Mouse (Mus musculus): Measurements from ENCODE around the gene Ifitm10. TPM values are rescaled to one million over a fixed set of nuclear protein-coding genes. Genes with fewer than 3 reads are reported as not detected.
A peak's percentile ranks its signal among the peaks of the same experiment; 100 is the strongest.
"Not testable (repeated sequence)": the region's sequence is repeated elsewhere in the genome, so short reads cannot be mapped to it uniquely, and the experiment has no call there.

The Ifitm10 gene
- polyA plus RNA-seq, 2 experiments: 2.0 to 2.4 TPM

- no peaks in the 10 kb centered on the region for H3K36me3 ChIP-seq (ENCODE audit: control insufficient read depth, insufficient read depth, low read length)
- no peaks in the 10 kb centered on the region for H3K9me3 ChIP-seq (ENCODE audit: control insufficient read depth, low read length)
- ATAC-seq (ENCODE audit: low FRiP score, low read depth): peak; percentile 63; the same call in 1 of the 2 replicates
- peak; percentile 51 for DNase-seq (ENCODE audit: low spot score)
- H3K27ac ChIP-seq (replicated peaks; ENCODE audit: low read depth, low read length): no peak overlapping the region
- H3K4me1 ChIP-seq (ENCODE audit: control insufficient read depth, insufficient read depth, low read length): 0 out of 2 replicates have a peak, but pooled peaks cover 6% of the 10 kb centered on the region
- no peak for TF ChIP-seq POLR2A (IDR thresholded peaks at IDR 0.05; ENCODE audit: borderline replicate concordance, extremely low read depth, insufficient read depth, insufficient read length)
- H3K9ac ChIP-seq (ENCODE audit: low read depth, low read length, severe bottlenecking): no peak overlapping the region
- 37% methylated on average over 6 of the region's 6 CpGs for WGBS
- H3K27me3 ChIP-seq (ENCODE audit: control insufficient read depth, insufficient read depth, low read length): no peaks in the 10 kb centered on the region
- no peak overlapping the region for H3K4me3 ChIP-seq (replicated peaks; ENCODE audit: low read length)
- H3K4me2 ChIP-seq (replicated peaks; ENCODE audit: low read depth, low read length, severe bottlenecking): no peak overlapping the region
These were observed 57.0 kb downstream of the Ifitm10 start for GRCm38 (mm10) chr7:142316558-142316957.

- no peak for DNase-seq (ENCODE audit: low spot score)
- Histone ChIP-seq H3K4me3 (replicated peaks; ENCODE audit: low read length) (no peak overlapping the region), H3K9ac (ENCODE audit: low read depth, low read length, severe bottlenecking) (no peak overlapping the region), H3K27ac (replicated peaks; ENCODE audit: low read depth, low read length) (no peak overlapping the region), H3K4me2 (replicated peaks; ENCODE audit: low read depth, low read length, severe bottlenecking) (no peak overlapping the region), H3K9me3 (ENCODE audit: control insufficient read depth, low read length) (no peaks in the 10 kb centered on the region), H3K4me1 (ENCODE audit: control insufficient read depth, insufficient read depth, low read length) (0 out of 2 replicates have a peak, but pooled peaks cover 6% of the 10 kb centered on the region), H3K27me3 (ENCODE audit: control insufficient read depth, insufficient read depth, low read length) (no peaks in the 10 kb centered on the region), H3K36me3 (ENCODE audit: control insufficient read depth, insufficient read depth, low read length) (no peaks in the 10 kb centered on the region)
- ATAC-seq (ENCODE audit: low FRiP score, low read depth): no peak
- no peak for TF ChIP-seq POLR2A (IDR thresholded peaks at IDR 0.05; ENCODE audit: borderline replicate concordance, extremely low read depth, insufficient read depth, insufficient read length)
- WGBS: 50% methylated on average over 5 of the region's 5 CpGs
These were observed 58.8 kb downstream of the Ifitm10 start for GRCm38 (mm10) chr7:142314600-142315285.

GRCm38 (mm10) chr7:142303929-142304328 lies 69.6 kb downstream of the Ifitm10 start:
- not testable (repeated sequence) for H3K4me1 ChIP-seq (ENCODE audit: control insufficient read depth, insufficient read depth, low read length); H3K4me3 ChIP-seq (replicated peaks; ENCODE audit: low read length); H3K27ac ChIP-seq (replicated peaks; ENCODE audit: low read depth, low read length); H3K9me3 ChIP-seq (ENCODE audit: control insufficient read depth, low read length); H3K27me3 ChIP-seq (ENCODE audit: control insufficient read depth, insufficient read depth, low read length); H3K4me2 ChIP-seq (replicated peaks; ENCODE audit: low read depth, low read length, severe bottlenecking); ATAC-seq (ENCODE audit: low FRiP score, low read depth); H3K9ac ChIP-seq (ENCODE audit: low read depth, low read length, severe bottlenecking); DNase-seq (ENCODE audit: low spot score); H3K36me3 ChIP-seq (ENCODE audit: control insufficient read depth, insufficient read depth, low read length)
- 81% methylated on average over 1 of the region's 1 CpGs for WGBS

- no peak within 1 kb of the TSS for H3K27ac ChIP-seq (replicated peaks; ENCODE audit: low read depth, low read length)
- H3K27me3 ChIP-seq (ENCODE audit: control insufficient read depth, insufficient read depth, low read length): no peaks in the 10 kb centered on the region
- H3K9ac ChIP-seq (ENCODE audit: low read depth, low read length, severe bottlenecking): no peak within 1 kb of the TSS
- H3K9me3 ChIP-seq (ENCODE audit: control insufficient read depth, low read length): no peaks in the 10 kb centered on the region
- WGBS: 50% methylated on average over 3 of the region's 3 CpGs
- TF ChIP-seq POLR2A (IDR thresholded peaks at IDR 0.05; ENCODE audit: borderline replicate concordance, extremely low read depth, insufficient read depth, insufficient read length): no peak
- H3K36me3 ChIP-seq (ENCODE audit: control insufficient read depth, insufficient read depth, low read length): no peaks in the 10 kb centered on the region
- no peak within 1 kb of the TSS for H3K4me3 ChIP-seq (replicated peaks; ENCODE audit: low read length)
- H3K4me2 ChIP-seq (replicated peaks; ENCODE audit: low read depth, low read length, severe bottlenecking): no peak within 1 kb of the TSS
- no peaks in the 10 kb centered on the region for H3K4me1 ChIP-seq (ENCODE audit: control insufficient read depth, insufficient read depth, low read length)
- ATAC-seq (ENCODE audit: low FRiP score, low read depth): no peak
- DNase-seq (ENCODE audit: low spot score): no peak
These were observed 70.3 kb downstream of the Ifitm10 start, which contains the start of gene Krtap5-4 for GRCm38 (mm10) chr7:142303249-142303648. Krtap5-4 (plus strand) TSS chr7:142303549.

GRCm38 (mm10) chr7:142297018-142297417 lies 76.5 kb downstream of the Ifitm10 start, which contains the start of gene Krtap5-1:
Krtap5-1 (minus strand) TSS chr7:142297118.
- H3K4me3 ChIP-seq (replicated peaks; ENCODE audit: low read length); H3K9me3 ChIP-seq (ENCODE audit: control insufficient read depth, low read length); H3K9ac ChIP-seq (ENCODE audit: low read depth, low read length, severe bottlenecking); ATAC-seq (ENCODE audit: low FRiP score, low read depth); H3K4me1 ChIP-seq (ENCODE audit: control insufficient read depth, insufficient read depth, low read length); DNase-seq (ENCODE audit: low spot score); H3K27ac ChIP-seq (replicated peaks; ENCODE audit: low read depth, low read length); H3K27me3 ChIP-seq (ENCODE audit: control insufficient read depth, insufficient read depth, low read length); H3K4me2 ChIP-seq (replicated peaks; ENCODE audit: low read depth, low read length, severe bottlenecking); H3K36me3 ChIP-seq (ENCODE audit: control insufficient read depth, insufficient read depth, low read length): not testable (repeated sequence)

GRCm38 (mm10) chr7:142296108-142296507 lies 77.4 kb downstream of the Ifitm10 start:
- DNase-seq (ENCODE audit: low spot score); H3K9me3 ChIP-seq (ENCODE audit: control insufficient read depth, low read length); H3K27me3 ChIP-seq (ENCODE audit: control insufficient read depth, insufficient read depth, low read length); H3K4me3 ChIP-seq (replicated peaks; ENCODE audit: low read length); H3K27ac ChIP-seq (replicated peaks; ENCODE audit: low read depth, low read length); H3K4me1 ChIP-seq (ENCODE audit: control insufficient read depth, insufficient read depth, low read length); ATAC-seq (ENCODE audit: low FRiP score, low read depth); H3K4me2 ChIP-seq (replicated peaks; ENCODE audit: low read depth, low read length, severe bottlenecking); H3K9ac ChIP-seq (ENCODE audit: low read depth, low read length, severe bottlenecking); H3K36me3 ChIP-seq (ENCODE audit: control insufficient read depth, insufficient read depth, low read length): not testable (repeated sequence)
- WGBS: 34% methylated on average over 4 of the region's 4 CpGs
